Mouse (Mus musculus) brown adipose tissue, adult 24 weeks (tissue): ENCODE results near the gene Tomm34. TPM values are rescaled to one million over a fixed set of nuclear protein-coding genes. Genes with fewer than 3 reads are reported as not detected.

ENCODE experiments used
- H3K27ac ChIP-seq: fragments of 200-500 bp; replicated peaks from 2 replicates; pipeline ENCODE4 v1.5.1; 2012; ENCODE audit warnings: low read depth, mild to moderate bottlenecking, low read length
- H3K4me1 ChIP-seq: fragments of 200-500 bp; 2 replicates; pipeline ENCODE4 v1.6.1; 2012; ENCODE audit warnings: low read length, mixed read lengths; ENCODE audit not compliant: control insufficient read depth, insufficient read depth, insufficient read length
- H3K4me3 ChIP-seq: fragments of 200-500 bp; 2 replicates; pipeline ENCODE4 v1.5.1; 2012; ENCODE audit warnings: low read depth, mild to moderate bottlenecking, low read length, moderate library complexity; ENCODE audit not compliant: insufficient read depth
- polyA plus RNA-seq: library from polyadenylated mRNA; stranded (reverse); fragments of >200 nt; gene quantifications from 2 replicates; pipeline ENCODE4 v1.2.4, GENCODE M21; 2012; ENCODE audit not compliant: missing spikeins, insufficient read depth, insufficient read length

Tomm34 gene
- polyA plus RNA-seq: 16.4 and 21.0 TPM in 2 replicates

DNA sequence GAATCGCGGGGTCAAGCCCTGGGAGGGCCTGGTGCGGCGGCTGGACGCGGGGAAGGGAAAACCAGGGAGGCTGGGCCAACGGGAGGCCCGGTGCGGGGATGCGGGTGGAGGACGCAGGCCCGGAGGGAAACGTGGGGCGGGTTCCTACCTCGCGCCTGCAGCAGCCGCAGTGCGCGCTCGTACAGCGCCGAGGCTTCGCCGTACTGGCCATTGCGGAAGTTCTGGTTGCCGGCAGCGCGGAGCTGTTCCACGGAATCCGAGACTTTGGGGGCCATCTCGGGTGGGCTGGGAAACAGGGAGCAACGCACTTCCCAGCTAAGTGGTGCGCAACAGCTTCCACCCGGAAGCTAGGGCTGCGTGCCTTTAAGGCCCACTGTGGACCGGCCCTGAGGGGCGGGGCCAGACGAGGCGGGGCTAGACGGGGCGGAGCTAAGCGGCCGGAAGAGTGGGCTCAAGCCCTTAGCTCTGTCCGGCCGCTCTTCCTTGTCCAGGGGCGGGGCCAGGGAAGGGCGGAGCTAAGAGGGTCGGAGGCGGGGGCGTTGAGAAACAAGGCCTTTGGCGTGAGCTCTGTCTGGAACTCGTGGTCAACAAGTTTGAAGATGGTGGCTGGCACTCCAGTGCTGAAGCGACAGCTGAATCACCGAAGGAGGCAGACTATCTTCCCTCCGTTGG, at the start of gene Tomm34:
Gene Tomm34, minus strand, starts transcription at position 405 of the 672 bp plus-strand sequence.
- peak within 1 kb of the TSS; percentile 97 for H3K4me3 ChIP-seq
- peaks cover 14% of the 10 kb centered on the region for H3K4me1 ChIP-seq
- peak within 1 kb of the TSS; percentile 78 for H3K27ac ChIP-seq

DNA sequence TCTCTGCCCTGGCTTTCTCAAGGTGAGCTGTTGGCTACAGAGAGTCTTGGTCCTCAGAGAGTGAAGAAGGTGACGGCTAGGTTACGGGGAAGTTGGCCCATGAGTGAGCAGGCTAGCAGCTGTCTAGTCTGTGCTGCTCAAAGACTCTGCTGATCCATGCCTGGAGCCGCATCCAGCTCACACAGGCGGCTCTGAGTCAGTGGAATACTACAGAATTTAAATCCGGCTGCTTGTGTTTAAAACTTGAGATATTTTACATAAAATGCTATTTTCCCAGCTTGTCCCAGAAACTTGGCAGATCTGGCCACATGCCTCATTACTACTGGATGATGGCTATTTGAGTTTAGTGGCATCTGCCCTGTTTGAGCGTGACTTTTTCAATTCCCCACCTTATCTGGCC, 48.5 kb upstream of the Tomm34 start:
- no peak overlapping the region for H3K4me3 ChIP-seq
- H3K4me1 ChIP-seq: no peaks in the 10 kb centered on the region
- H3K27ac ChIP-seq: no peak overlapping the region

DNA sequence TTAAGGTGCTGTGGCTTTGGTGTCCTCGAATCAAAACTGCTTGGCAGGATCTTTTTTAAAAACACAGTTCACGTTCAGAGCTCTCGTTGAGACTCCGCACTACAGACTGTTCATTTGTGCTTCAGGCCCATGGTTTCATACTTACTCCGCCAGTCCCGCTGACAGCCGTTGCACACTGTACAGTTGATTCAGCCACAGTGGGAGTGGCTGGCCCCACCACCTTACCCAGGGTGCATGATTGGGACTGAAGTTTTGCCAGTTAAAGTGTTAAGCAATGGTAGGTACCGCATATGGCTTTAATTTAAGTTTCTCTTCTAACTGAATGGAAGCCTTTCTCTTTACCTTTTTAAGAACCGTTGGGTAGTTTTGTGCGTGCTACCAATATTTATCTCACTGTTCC, 44.6 kb upstream of the Tomm34 start:
- H3K4me3 ChIP-seq: no peak overlapping the region
- H3K4me1 ChIP-seq: no peaks in the 10 kb centered on the region
- H3K27ac ChIP-seq: no peak overlapping the region

DNA sequence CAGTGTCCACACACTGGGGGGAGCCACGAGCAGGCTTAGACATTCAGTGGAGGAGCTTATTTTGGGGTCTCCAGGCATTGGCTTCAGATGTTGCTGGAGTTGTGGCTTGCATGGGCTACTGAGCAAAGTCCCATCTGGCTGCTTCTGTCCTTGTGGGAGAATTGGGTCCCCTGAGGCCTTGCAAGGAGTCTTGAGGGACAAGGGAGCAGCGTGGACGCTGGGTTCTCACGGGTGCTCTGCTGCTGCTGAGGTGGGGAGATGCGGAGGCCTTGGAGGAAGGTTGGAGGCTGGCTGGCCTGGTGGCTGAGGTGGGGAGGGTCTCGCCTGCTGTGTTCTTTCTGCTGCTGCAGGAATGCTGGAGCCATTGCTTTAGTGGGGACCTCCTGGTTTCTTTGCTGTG, 43.1 kb upstream of the Tomm34 start:
- Histone ChIP-seq H3K4me3 (no peak overlapping the region), H3K27ac (no peak overlapping the region), H3K4me1 (no peaks in the 10 kb centered on the region)

DNA sequence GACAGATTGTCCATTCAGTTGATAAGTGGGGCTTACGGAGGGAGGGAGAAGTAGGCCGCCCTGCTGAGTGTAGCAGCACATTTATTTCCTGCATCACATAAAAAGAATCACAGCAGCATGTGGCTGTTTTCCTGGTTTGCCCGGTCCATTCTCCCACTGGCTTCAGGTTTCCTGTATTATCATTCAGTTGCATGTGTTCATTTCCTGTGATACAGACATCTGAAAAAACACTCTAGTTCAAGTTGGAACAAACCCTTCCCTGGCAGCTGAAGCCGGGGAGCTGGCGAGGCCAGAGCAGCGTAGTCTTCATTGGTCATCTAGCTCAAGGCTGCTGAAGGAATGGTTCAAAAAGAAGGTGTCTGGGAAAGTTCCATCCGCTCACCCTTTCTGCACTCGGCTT, 40.6 kb upstream of the Tomm34 start:
- H3K27ac ChIP-seq: no peak overlapping the region
- no peaks in the 10 kb centered on the region for H3K4me1 ChIP-seq
- no peak overlapping the region for H3K4me3 ChIP-seq

DNA sequence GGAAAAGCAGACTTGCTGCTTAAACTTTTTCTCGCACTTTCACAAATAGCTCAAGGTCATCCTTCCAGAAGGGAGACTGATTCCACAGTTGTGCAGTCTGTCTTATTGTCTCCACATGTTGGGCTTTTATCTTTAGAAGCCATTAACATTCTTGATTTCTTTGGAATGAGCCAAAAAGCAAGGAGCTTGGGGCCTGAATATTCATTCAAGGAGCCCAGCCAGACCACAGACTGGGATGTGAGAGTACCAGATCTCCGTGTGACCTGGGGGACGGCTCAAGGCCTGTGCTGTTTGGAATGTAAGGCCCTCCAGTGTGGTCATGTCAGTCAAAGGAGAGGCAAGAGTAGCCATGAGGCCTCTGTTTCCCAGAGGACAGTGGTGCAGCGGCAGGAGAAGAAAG, 37.5 kb upstream of the Tomm34 start:
- Histone ChIP-seq H3K27ac (no peak overlapping the region), H3K4me3 (no peak overlapping the region), H3K4me1 (no peaks in the 10 kb centered on the region)

DNA sequence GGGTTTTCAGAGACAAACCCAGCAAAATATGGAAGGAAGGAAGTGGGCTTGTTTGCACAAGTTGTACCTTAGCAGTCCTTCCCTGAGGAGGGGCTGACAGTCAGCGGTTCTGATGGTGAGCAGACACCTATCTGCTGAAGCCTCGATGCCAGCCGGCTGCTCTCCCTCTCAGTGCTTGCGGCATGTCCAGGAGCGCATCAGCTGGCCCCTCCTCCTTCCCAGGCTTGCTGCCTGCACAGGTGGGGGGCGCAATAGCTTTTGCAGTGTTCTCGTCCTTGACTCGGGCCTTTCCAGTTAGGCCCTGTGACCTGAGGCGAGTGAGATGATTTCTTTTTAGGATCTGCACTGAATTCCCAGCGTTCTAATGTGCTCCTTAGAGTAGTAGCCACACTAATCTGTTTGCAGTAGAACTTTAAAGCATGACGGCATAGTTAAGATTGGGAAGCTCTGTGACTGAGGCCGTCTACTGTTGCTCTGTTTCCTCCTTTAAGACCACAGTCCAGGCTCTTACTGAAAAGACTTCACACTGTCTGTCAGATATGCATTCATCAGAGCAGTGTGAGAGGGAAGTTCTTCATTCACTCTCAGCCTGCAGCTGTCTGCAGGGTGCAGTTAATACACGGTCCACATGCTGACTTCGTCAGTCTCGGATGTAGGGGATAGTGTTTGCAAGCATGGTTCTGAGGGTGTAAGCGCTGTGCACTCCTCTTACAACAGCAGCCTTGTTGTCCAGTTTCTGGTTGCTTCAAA, 36.3 kb upstream of the Tomm34 start:
- H3K4me1 ChIP-seq: no peaks in the 10 kb centered on the region
- H3K4me3 ChIP-seq: no peak overlapping the region
- no peak overlapping the region for H3K27ac ChIP-seq

DNA sequence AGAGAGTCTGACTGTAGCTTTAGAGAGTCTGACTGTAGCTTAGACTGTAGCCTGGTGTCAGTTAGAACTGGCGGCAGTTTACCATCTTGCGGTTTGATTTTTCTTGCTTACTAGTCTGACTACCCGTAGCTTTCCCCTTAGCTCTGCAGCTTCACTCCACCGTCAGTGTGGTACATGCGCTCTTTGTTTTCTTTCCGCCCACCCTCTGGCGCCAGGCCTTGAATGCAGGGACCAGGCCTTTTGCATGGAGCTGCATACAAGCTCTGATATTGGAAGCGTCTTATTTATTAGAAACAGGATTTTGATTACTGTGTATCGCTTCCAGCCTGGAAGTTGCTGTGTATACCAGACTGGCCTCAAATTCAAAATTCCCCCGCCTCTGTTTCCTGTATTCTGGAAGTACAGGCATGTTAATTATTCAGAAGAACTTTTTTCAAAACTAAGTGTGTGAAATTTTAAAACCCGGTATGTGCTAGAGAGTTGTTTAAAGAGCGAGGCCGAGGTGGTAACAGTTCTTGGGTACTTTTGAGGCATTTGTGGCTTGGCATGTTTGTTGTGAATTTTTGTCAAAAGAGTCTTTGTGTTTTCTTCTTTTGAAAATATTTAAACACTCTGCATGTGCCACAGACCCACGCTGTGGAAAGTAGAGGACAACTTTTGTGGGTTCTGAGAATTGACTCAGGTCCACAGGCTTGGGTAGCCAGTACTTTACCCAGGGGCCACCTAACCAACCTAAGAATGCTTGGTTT, 35.5 kb upstream of the Tomm34 start:
- Histone ChIP-seq H3K4me3 (no peak overlapping the region), H3K27ac (no peak overlapping the region), H3K4me1 (no peaks in the 10 kb centered on the region)

DNA sequence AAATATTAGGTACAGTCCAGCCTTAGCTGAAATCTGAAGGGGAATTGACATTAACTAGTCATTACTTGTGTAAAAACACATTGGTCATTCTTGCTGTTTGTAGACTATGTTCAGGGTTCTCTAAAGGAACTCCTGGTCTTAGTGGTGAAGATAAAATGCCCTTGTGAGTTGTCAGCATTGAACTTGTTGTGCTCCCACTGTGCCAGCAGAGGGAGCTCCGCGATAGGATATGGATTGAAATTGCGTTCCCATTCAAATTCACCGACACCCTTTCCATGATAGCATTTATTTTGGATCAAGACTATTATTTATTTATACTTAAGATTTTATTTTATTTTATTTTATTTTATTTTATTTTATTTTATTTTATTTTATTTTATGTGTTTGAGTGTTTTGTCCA, 32.5 kb upstream of the Tomm34 start:
- Histone ChIP-seq H3K4me3 (no peak overlapping the region), H3K27ac (no peak overlapping the region), H3K4me1 (no peaks in the 10 kb centered on the region)

DNA sequence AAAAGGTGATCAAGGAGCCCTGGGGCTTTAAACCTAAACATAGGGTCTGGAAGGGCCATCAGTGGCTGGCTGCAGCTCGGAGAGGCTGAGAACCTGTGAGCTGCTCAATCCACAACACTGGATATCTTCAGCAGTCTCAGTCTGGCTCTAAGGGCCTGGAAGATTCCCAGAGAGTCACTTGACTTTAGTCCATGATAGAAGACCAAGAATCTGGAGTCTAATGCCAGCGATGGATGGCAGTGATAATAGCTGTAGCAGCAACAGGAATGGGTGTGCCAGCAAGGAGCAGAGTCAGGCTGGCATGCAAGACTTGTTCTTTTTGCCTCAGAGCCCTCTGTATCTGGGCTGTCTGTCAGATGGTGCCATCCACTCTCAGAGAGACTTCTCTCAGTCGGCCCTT, 31.4 kb upstream of the Tomm34 start:
- no peak overlapping the region for H3K27ac ChIP-seq
- H3K4me1 ChIP-seq: no peaks in the 10 kb centered on the region
- H3K4me3 ChIP-seq: no peak overlapping the region

DNA sequence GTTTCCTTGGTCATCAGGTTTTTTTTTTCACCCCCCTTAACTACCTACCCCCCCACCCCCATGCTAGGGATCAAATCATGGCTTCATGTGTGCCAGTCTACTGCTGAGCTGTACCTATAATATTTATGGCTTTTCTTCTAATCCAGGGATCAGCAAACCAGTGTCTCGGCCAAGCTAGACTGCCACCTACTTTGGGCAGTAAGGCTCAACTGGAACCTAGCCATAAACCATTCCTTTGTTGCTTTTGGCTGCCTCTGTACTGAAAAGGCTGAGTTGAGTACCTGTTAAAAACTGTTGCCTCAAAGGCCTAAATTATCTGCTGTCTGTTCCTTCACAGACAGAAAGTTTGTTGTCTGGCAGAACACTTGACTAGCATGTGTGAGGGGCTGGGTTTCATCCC, 31.0 kb upstream of the Tomm34 start:
- Histone ChIP-seq H3K27ac (no peak overlapping the region), H3K4me1 (no peaks in the 10 kb centered on the region), H3K4me3 (no peak overlapping the region)

DNA sequence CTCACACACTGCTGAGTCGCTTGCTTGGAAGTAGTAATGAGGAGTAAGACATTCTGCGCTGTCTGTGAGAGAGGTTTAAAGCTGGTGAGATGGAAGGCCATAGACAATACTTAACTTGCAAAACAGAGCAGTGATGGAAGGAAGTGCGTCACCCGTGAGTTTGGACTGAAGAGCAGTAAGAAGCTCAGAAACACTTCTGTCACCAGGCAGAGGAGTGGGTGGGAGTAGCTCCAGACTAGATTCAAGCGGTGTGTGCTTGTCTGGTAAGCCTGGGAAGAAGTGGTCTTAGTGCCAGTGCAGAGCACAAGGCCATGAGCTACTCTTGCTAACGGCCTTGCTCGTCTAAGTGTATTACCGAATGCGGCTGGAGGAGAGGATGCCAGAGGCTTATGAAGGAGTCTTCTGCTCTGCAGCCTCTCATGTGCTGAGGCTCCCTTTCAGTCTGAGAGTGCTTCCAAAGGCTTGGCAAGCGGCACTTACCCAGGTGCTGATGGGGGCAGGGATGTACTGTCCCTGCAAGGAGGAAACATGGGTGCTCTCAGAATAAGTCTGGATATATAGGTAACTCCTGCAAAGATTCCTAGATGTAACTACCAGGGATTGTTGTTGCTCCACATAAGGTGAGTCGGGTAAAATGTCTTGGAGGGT, 27.8 kb upstream of the Tomm34 start:
- H3K4me3 ChIP-seq: no peak overlapping the region
- no peaks in the 10 kb centered on the region for H3K4me1 ChIP-seq
- H3K27ac ChIP-seq: no peak overlapping the region

DNA sequence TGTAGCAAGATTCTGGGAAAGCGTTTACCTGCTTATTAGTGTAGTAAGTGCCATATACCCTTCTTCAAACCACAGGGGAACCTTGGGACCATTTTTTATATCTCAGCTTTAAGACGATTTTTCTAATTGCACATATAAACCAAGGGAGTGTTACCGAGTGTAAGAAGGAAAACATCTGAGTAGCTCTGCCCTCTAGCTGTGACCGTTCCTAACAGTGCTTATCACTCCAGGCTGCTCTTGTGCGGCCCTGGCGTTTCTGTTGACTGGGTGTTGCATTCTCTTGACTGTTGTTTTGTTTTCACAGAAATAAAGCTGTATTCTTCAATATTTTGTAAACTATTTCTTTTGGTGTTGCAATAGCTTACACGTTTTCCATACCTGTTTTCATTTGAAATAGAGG, 23.2 kb upstream of the Tomm34 start:
- H3K4me1 ChIP-seq: no peaks in the 10 kb centered on the region

DNA sequence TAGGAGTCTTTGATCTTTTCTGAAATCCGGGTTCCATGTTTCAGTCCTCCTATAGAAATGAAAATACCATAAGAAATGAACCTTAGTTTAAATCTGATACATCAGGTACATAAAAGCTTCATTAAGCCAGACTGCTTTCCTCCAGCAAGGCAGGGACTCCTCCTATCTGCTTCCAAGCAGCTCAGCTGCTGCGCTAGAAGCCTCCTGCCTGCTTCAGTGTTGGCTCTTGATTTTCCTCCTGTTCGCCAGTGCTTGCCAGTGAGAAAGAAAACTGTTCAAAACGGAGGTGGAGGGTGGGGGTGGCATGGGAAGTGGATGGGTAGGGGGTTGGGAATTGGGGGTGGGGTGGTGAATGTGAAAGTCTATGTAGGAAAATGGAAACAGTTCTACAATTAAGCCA, 18.5 kb upstream of the Tomm34 start:
- H3K4me1 ChIP-seq: no peaks in the 10 kb centered on the region
- H3K27ac ChIP-seq: no peak overlapping the region

More for the DNA sequence above, 23.2 kb upstream of the Tomm34 start:
- Histone ChIP-seq H3K4me3 (no peak overlapping the region), H3K27ac (no peak overlapping the region)

DNA sequence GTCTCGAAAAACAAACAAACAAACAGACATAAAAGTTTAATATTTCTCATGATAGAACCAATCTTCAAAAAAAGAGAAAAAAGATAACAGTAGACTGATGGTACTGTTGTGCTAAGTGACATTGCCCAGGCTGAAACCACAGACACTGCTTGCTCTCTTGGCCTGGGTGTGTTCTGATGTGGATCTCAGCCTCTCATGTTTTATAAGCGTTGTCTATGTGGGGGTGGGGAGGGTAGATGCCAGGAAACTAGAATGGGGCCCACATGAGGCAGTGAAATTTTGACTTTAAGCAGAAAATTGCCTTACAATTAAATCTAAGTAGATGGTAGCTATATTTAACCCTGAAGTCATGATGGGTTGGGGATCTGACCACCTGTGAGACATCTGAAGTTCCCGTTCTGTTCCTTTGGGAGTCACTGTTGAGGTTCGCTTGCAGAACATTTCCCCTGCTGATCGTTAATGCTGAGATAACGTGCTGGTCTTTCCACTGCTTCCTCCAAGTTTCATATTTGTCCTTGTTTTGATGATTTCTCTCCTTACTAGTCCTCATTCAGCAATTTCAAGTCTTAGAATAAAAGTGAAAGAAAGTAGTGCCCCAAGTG, 16.5 kb upstream of the Tomm34 start:
- Histone ChIP-seq H3K4me1 (no peaks in the 10 kb centered on the region), H3K4me3 (no peak overlapping the region), H3K27ac (no peak overlapping the region)

More for the DNA sequence above, 18.5 kb upstream of the Tomm34 start:
- no peak overlapping the region for H3K4me3 ChIP-seq
